Mouse (Mus musculus): ENCODE measurements around the gene Usp34.
"Not testable (repeated sequence)": the region's sequence is repeated elsewhere in the genome, so short reads cannot be mapped to it uniquely, and the experiment has no call there.

Usp34 gene

GRCm38 (mm10) chr11:23357226-23357625, 50.5 kb downstream of the Usp34 start:
- not testable (repeated sequence) for DNase-seq (ENCODE audit: low spot score)

- not testable (repeated sequence) for DNase-seq (ENCODE audit: low spot score)
Measured at GRCm38 (mm10) chr11:23359687-23360235, 53.1 kb downstream of the Usp34 start.

GRCm38 (mm10) chr11:23362305-23362704, 55.6 kb downstream of the Usp34 start:
- no peak for DNase-seq (ENCODE audit: low spot score)

- DNase-seq (ENCODE audit: low spot score): no peak
Measured at GRCm38 (mm10) chr11:23364348-23364747, 57.7 kb downstream of the Usp34 start.

GRCm38 (mm10) chr11:23372032-23372431, 65.3 kb downstream of the Usp34 start:
- no peak for DNase-seq (ENCODE audit: low spot score)

- no peak for DNase-seq (ENCODE audit: low spot score)
Measured at GRCm38 (mm10) chr11:23372490-23372889, 65.8 kb downstream of the Usp34 start.

GRCm38 (mm10) chr11:23380055-23380454, 73.4 kb downstream of the Usp34 start:
- no peak for DNase-seq (ENCODE audit: low spot score)

- DNase-seq (ENCODE audit: low spot score): no peak
Measured at GRCm38 (mm10) chr11:23380595-23380994, 73.9 kb downstream of the Usp34 start.

GRCm38 (mm10) chr11:23382787-23383186, 76.1 kb downstream of the Usp34 start:
- DNase-seq (ENCODE audit: low spot score): no peak

- no peak for DNase-seq (ENCODE audit: low spot score)
Measured at GRCm38 (mm10) chr11:23389649-23390048, 83.0 kb downstream of the Usp34 start.

GRCm38 (mm10) chr11:23392567-23392966, 85.9 kb downstream of the Usp34 start:
- no peak for DNase-seq (ENCODE audit: low spot score)

GRCm38 (mm10) chr11:23396608-23397007, 89.9 kb downstream of the Usp34 start:
- DNase-seq (ENCODE audit: low spot score): no peak

GRCm38 (mm10) chr11:23400978-23401776, 94.5 kb downstream of the Usp34 start:
- peak; percentile 9 for DNase-seq (ENCODE audit: low spot score)

- no peak for DNase-seq (ENCODE audit: low spot score)
Measured at GRCm38 (mm10) chr11:23428301-23428700, 121.6 kb downstream of the Usp34 start.

GRCm38 (mm10) chr11:23430013-23430412, 123.3 kb downstream of the Usp34 start:
- DNase-seq (ENCODE audit: low spot score): no peak

GRCm38 (mm10) chr11:23436076-23436475, 129.4 kb downstream of the Usp34 start:
- peak; percentile 34 for DNase-seq (ENCODE audit: low spot score)

GRCm38 (mm10) chr11:23465862-23466261, 159.2 kb downstream of the Usp34 start:
- not testable (repeated sequence) for DNase-seq (ENCODE audit: low spot score)

- no peak for DNase-seq (ENCODE audit: low spot score)
Measured at GRCm38 (mm10) chr11:23489955-23490354, 183.3 kb downstream of the Usp34 start.

- no peak for DNase-seq (ENCODE audit: low spot score)
Measured at GRCm38 (mm10) chr11:23492048-23492790, 185.5 kb downstream of the Usp34 start.

GRCm38 (mm10) chr11:23495231-23495630, 188.5 kb downstream of the Usp34 start:
- DNase-seq (ENCODE audit: low spot score): no peak

GRCm38 (mm10) chr11:23496661-23497060, 190.0 kb downstream of the Usp34 start:
- DNase-seq (ENCODE audit: low spot score): no peak

GRCm38 (mm10) chr11:23497335-23497717, 190.6 kb downstream of the Usp34 start:
- DNase-seq (ENCODE audit: low spot score): peak; percentile 84

Data from embryo, embryonic 10.5 days (tissue).